Mouse (Mus musculus) liver, embryonic 14.5 days (tissue): ENCODE measurements at regions not wholly inside any gene's neighbourhood (a gene's known extent, or its start where the extent isn't known, plus 50 kb on each side); places are given as distances from the start of the nearest gene placed in this dataset.

Source experiments
- ATAC-seq: fragments of 200-750 bp; cut with Nextera tagmentation; 2 replicates; pipeline ENCODE4 v1.8.0; 2017; ENCODE audit warnings: moderate number of reproducible peaks, mild to moderate bottlenecking, moderate library complexity; ENCODE audit not compliant: insufficient read depth
- DNase-seq, 3 experiments: peaks; one replicate each; pipeline ENCODE4 v3.0.0-alpha.2; 2012 to 2013; ENCODE audit warnings: low read depth in 3 of 3, low spot score in 3 of 3
- H3K27ac ChIP-seq: fragments of 300-500 bp; sonication (generic); 2 replicates; pipeline ENCODE4 v1.5.1; 2014; ENCODE audit warnings: moderate library complexity, mild to moderate bottlenecking, control low read depth, inconsistent platforms
- H3K27me3 ChIP-seq: fragments of 300-500 bp; sonication (generic); 2 replicates; pipeline ENCODE4 v1.6.1; 2014; ENCODE audit warnings: mild to moderate bottlenecking, low read length, moderate library complexity; ENCODE audit not compliant: control insufficient read depth, insufficient read depth
- H3K36me3 ChIP-seq: fragments of 300-500 bp; sonication (generic); replicated peaks from 2 replicates; pipeline ENCODE4 v1.6.1; 2014; ENCODE audit warnings: low read depth; ENCODE audit not compliant: control insufficient read depth, insufficient read depth
- H3K4me1 ChIP-seq, 2 experiments: fragments of 200-500 bp in 1 of 2; fragments of 300-500 bp in 1 of 2; sonication (generic) in 1 of 2; replicated peaks; 2 replicates each; pipeline ENCODE4 v1.6.1; 2012 to 2014; ENCODE audit warnings: antibody characterized with exemption in 1 of 2, inconsistent platforms in 1 of 2, low read length in 1 of 2; ENCODE audit not compliant: control insufficient read depth in 2 of 2, insufficient read depth in 2 of 2
- H3K4me2 ChIP-seq: fragments of 300-500 bp; sonication (generic); 2 replicates; pipeline ENCODE4 v1.6.1; 2014; ENCODE audit warnings: low read depth, mild to moderate bottlenecking, control low read depth, moderate library complexity
- H3K4me3 ChIP-seq, 2 experiments: fragments of 200-500 bp in 1 of 2; fragments of 300-500 bp in 1 of 2; sonication (generic) in 1 of 2; 2 replicates each; pipeline ENCODE4 v1.5.1; 2012 to 2014; ENCODE audit warnings: low read depth in 2 of 2, low read length in 2 of 2, mild to moderate bottlenecking in 2 of 2, control low read depth in 1 of 2, inconsistent platforms in 1 of 2, moderate library complexity in 1 of 2; ENCODE audit not compliant: insufficient read depth in 1 of 2
- H3K9ac ChIP-seq: fragments of 300-500 bp; sonication (generic); replicated peaks from 2 replicates; pipeline ENCODE4 v1.6.1; 2014; ENCODE audit warnings: mild to moderate bottlenecking, control low read depth, moderate library complexity
- H3K9me3 ChIP-seq: fragments of 300-500 bp; sonication (generic); 2 replicates; pipeline ENCODE4 v1.6.1; 2016; ENCODE audit warnings: low read length, mixed read lengths; ENCODE audit not compliant: control insufficient read depth
- CTCF ChIP-seq: IDR thresholded peaks from 2 replicates; pipeline ENCODE4 v1.5.1; 2016; ENCODE audit warnings: antibody characterized with exemption, low read depth, control low read depth
- EP300 ChIP-seq: IDR thresholded peaks from 2 replicates; pipeline ENCODE4 v1.6.1; 2016; ENCODE audit warnings: antibody characterized with exemption, low read depth
- WGBS: fragments of 180-500 bp; shearing (Covaris S2); extraction: QIAGEN DNeasy Blood & Tissue Kit; methylation state at CpG from one replicate; pipeline ENCODE4 v1.1.7; 2014; ENCODE audit not compliant: insufficient replicate concordance; 5-methylcytosine and 5-hydroxymethylcytosine counted together

- 65% methylated on average over 6 of the region's 6 CpGs for WGBS
- DNase-seq, result no peak
Observed at GRCm38 (mm10) chr12:30510861-30511260, 73.4 kb upstream of the Tmem18 start.

GRCm38 (mm10) chr12:30483370-30483769 lies 100.9 kb upstream of the Tmem18 start:
- Histone ChIP-seq H3K4me1 (no peaks in the 10 kb centered on the region), H3K36me3 (no peaks in the 10 kb centered on the region), H3K4me2 (no peak overlapping the region), H3K9ac (no peak overlapping the region), H3K9me3 (no peaks in the 10 kb centered on the region), H3K27ac (no peak overlapping the region), H3K27me3 (no peaks in the 10 kb centered on the region), H3K4me3 (no peak overlapping the region)
- no peak for DNase-seq
- 57% methylated on average over 5 of the region's 5 CpGs for WGBS
- no peak for TF ChIP-seq CTCF
- TF ChIP-seq EP300, result no peak
- no peak for ATAC-seq

More at GRCm38 (mm10) chr12:30510861-30511260, 73.4 kb upstream of the Tmem18 start:
- H3K9me3 ChIP-seq, result no peaks in the 10 kb centered on the region
- TF ChIP-seq CTCF (no peak), EP300 (no peak)
- no peaks in the 10 kb centered on the region for H3K36me3 ChIP-seq
- ATAC-seq, result no peak
- H3K4me2 ChIP-seq, result no peak overlapping the region
- H3K27ac ChIP-seq, result no peak overlapping the region
- no peaks in the 10 kb centered on the region for H3K27me3 ChIP-seq
- H3K9ac ChIP-seq, result no peak overlapping the region
- H3K4me1 ChIP-seq, result no peaks in the 10 kb centered on the region
- no peak overlapping the region for H3K4me3 ChIP-seq

- ATAC-seq, result no peak
- H3K9me3 ChIP-seq, result no peaks in the 10 kb centered on the region
- TF ChIP-seq CTCF (no peak), EP300 (no peak)
- DNase-seq, result no peak
- no peak overlapping the region for H3K9ac ChIP-seq
- 37% methylated on average over 4 of the region's 4 CpGs for WGBS
- H3K4me2 ChIP-seq, result no peak overlapping the region
- no peaks in the 10 kb centered on the region for H3K4me1 ChIP-seq
- H3K27ac ChIP-seq, result no peak overlapping the region
- no peak overlapping the region for H3K4me3 ChIP-seq
- no peaks in the 10 kb centered on the region for H3K27me3 ChIP-seq
- no peaks in the 10 kb centered on the region for H3K36me3 ChIP-seq
Observed at GRCm38 (mm10) chr12:30473473-30473815, 100.3 kb upstream of the Sntg2 start.

- Histone ChIP-seq H3K9ac (no peak overlapping the region), H3K36me3 (no peaks in the 10 kb centered on the region), H3K4me3 (no peak overlapping the region), H3K9me3 (no peaks in the 10 kb centered on the region), H3K4me2 (no peak overlapping the region), H3K4me1 (no peaks in the 10 kb centered on the region), H3K27ac (no peak overlapping the region), H3K27me3 (no peaks in the 10 kb centered on the region)
- DNase-seq (no peak), ATAC-seq (no peak)
- TF ChIP-seq EP300, result no peak
- no peak for TF ChIP-seq CTCF
- 47% methylated on average over 10 of the region's 10 CpGs for WGBS
Observed at GRCm38 (mm10) chr12:30472743-30473472, 99.7 kb upstream of the Sntg2 start.

GRCm38 (mm10) chr12:30467186-30467585 lies 94.0 kb upstream of the Sntg2 start:
- Histone ChIP-seq H3K9ac (no peak overlapping the region), H3K36me3 (no peaks in the 10 kb centered on the region), H3K27ac (no peak overlapping the region), H3K4me3 (no peak overlapping the region), H3K27me3 (no peaks in the 10 kb centered on the region), H3K9me3 (no peaks in the 10 kb centered on the region), H3K4me1 (no peaks in the 10 kb centered on the region), H3K4me2 (no peak overlapping the region)
- DNase-seq (no peak), ATAC-seq (no peak)
- TF ChIP-seq EP300 (no peak), CTCF (no peak)
- 61% methylated on average over 7 of the region's 7 CpGs for WGBS
